Mouse (Mus musculus): Measurements from ENCODE around the gene Efcab9. TPM values are rescaled to one million over a fixed set of nuclear protein-coding genes. Genes with fewer than 3 reads are reported as not detected.

The Efcab9 gene
- polyA plus RNA-seq, 1 experiment = not detected

DNA sequence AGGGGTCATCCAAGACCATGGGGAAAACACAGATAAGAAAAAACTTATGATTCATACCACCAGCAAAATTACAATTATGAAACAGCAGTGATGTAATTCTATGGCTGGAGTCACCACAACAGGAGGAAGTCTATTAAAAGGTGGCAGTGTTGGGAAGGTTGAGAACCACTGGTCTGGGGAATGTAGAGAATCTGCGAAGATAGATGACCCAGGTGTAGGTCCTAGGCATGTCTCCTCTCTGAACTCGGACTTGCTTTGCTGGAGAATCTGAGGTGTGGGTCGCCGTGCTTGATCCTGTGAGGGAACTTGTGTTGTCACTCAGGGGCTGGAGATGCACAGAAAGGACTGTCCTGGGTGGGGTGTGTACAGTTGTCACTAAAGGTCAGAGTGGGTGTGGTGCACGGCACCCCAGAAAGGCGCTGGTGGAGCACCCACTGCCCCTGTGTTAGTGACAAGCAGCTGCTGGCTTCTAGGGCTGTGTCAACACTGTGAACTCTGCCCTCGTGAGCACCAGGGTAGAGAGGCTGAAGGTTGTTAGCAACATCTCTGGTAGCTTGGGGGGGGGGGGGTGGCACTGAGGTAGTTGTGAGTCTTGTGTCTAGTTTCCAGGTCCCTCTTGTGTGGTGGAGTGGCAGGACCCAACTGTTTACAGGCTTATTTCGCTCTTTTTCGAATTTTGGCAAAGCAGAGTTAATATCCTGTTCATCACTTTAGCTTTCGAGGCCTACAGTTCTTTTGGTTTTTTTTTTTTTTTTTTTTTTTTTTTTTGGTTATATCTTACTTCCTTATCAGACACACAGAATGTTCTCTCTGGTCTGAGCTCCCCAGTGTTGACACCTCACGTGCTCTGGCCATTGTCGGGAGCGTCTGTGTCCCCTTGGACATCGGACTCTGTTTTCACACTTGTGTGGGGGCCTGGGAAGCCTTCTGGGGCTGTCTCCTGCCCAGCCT lies 22.5 kb upstream of the Efcab9 start:
- H3K27me3 ChIP-seq (ENCODE audit: control insufficient read depth, insufficient read depth, low read length, poor library complexity, severe bottlenecking) = no peaks in the 10 kb centered on the region
- no peaks in the 10 kb centered on the region for H3K4me1 ChIP-seq (ENCODE audit: control insufficient read depth, insufficient read depth, low read length)
- TF ChIP-seq POLR2A (IDR thresholded peaks at IDR 0.05; ENCODE audit: insufficient read depth, low read length) (no peak), EP300 (IDR thresholded peaks at IDR 0.05; ENCODE audit: insufficient read depth, low read depth, low read length) (no peak), CTCF (IDR thresholded peaks at IDR 0.05; ENCODE audit: low read depth, low read length) (no peak)
- no peak overlapping the region for H3K27ac ChIP-seq (ENCODE audit: insufficient read depth, low read length)
- H3K9me3 ChIP-seq (replicated peaks; ENCODE audit: control insufficient read depth, insufficient read depth, low read length, poor library complexity, severe bottlenecking) = no peaks in the 10 kb centered on the region
- no peak overlapping the region for H3K4me3 ChIP-seq (ENCODE audit: low read depth, low read length)
- no peak overlapping the region for H3K9ac ChIP-seq (ENCODE audit: low read depth, poor library complexity, severe bottlenecking)
- no peaks in the 10 kb centered on the region for H3K36me3 ChIP-seq (ENCODE audit: control insufficient read depth, insufficient read depth, low read length, poor library complexity, severe bottlenecking)

DNA sequence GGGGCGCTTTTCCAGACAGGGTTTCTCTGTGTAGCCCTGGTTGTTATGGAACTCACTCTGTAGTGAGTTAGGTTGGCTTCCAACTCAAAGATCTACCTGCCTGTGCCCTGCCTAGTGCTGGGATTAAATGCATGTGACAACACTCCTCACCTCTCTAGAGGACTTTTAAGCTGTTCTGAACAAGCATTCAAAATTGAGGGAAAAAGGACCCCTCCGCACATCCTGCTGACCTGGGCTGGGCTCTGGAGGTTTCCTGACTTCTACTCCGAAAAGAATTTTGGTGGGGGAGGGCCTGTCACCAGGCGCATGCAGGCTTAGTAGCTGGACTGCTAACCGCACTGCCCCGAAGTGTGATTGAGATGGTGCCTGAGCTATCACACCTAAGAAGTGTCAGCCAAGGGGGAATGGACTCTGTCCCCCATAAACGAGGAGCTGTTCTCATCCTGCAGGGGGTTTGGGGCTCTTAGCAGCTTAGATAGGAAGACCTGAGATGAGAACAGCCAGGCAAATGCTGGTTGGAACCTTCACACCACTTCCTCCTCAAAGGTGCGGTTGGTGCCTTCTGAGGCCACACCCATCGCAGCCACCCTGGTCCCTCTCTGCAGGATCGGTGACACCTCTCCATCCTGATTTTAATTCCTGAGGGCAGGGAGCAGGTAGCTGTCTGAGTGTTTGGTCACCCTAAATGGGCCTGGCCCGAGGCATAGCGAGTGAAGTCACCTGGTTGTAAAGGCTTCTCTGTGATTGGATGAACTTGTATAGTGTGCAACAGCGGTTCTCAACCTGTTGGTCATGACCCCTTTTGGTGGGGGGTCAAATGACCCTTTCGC lies 21.6 kb upstream of the Efcab9 start:
- Histone ChIP-seq H3K27ac (ENCODE audit: insufficient read depth, low read length) (no peak overlapping the region), H3K4me1 (ENCODE audit: control insufficient read depth, insufficient read depth, low read length) (no peaks in the 10 kb centered on the region), H3K9ac (ENCODE audit: low read depth, poor library complexity, severe bottlenecking) (no peak overlapping the region)

GRCm38 (mm10) chr11:32552401-32553090 lies 20.7 kb upstream of the Efcab9 start:
- H3K9ac ChIP-seq (ENCODE audit: low read depth, poor library complexity, severe bottlenecking) = no peak overlapping the region
- no peak for TF ChIP-seq EP300 (IDR thresholded peaks at IDR 0.05; ENCODE audit: insufficient read depth, low read depth, low read length)
- no peak for TF ChIP-seq CTCF (IDR thresholded peaks at IDR 0.05; ENCODE audit: low read depth, low read length)
- no peak for TF ChIP-seq POLR2A (IDR thresholded peaks at IDR 0.05; ENCODE audit: insufficient read depth, low read length)
- no peaks in the 10 kb centered on the region for H3K4me1 ChIP-seq (ENCODE audit: control insufficient read depth, insufficient read depth, low read length)
- no peaks in the 10 kb centered on the region for H3K36me3 ChIP-seq (ENCODE audit: control insufficient read depth, insufficient read depth, low read length, poor library complexity, severe bottlenecking)
- no peak overlapping the region for H3K27ac ChIP-seq (ENCODE audit: insufficient read depth, low read length)
- no peaks in the 10 kb centered on the region for H3K27me3 ChIP-seq (ENCODE audit: control insufficient read depth, insufficient read depth, low read length, poor library complexity, severe bottlenecking)
- H3K9me3 ChIP-seq (replicated peaks; ENCODE audit: control insufficient read depth, insufficient read depth, low read length, poor library complexity, severe bottlenecking) = no peaks in the 10 kb centered on the region
- H3K4me3 ChIP-seq (ENCODE audit: low read depth, low read length) = no peak overlapping the region

More for the DNA sequence above, 21.6 kb upstream of the Efcab9 start:
- Histone ChIP-seq H3K36me3 (ENCODE audit: control insufficient read depth, insufficient read depth, low read length, poor library complexity, severe bottlenecking) (no peaks in the 10 kb centered on the region), H3K9me3 (replicated peaks; ENCODE audit: control insufficient read depth, insufficient read depth, low read length, poor library complexity, severe bottlenecking) (no peaks in the 10 kb centered on the region), H3K4me3 (ENCODE audit: low read depth, low read length) (no peak overlapping the region), H3K27me3 (ENCODE audit: control insufficient read depth, insufficient read depth, low read length, poor library complexity, severe bottlenecking) (no peaks in the 10 kb centered on the region)
- TF ChIP-seq EP300 (IDR thresholded peaks at IDR 0.05; ENCODE audit: insufficient read depth, low read depth, low read length) (no peak), CTCF (IDR thresholded peaks at IDR 0.05; ENCODE audit: low read depth, low read length) (no peak), POLR2A (IDR thresholded peaks at IDR 0.05; ENCODE audit: insufficient read depth, low read length) (no peak)

DNA sequence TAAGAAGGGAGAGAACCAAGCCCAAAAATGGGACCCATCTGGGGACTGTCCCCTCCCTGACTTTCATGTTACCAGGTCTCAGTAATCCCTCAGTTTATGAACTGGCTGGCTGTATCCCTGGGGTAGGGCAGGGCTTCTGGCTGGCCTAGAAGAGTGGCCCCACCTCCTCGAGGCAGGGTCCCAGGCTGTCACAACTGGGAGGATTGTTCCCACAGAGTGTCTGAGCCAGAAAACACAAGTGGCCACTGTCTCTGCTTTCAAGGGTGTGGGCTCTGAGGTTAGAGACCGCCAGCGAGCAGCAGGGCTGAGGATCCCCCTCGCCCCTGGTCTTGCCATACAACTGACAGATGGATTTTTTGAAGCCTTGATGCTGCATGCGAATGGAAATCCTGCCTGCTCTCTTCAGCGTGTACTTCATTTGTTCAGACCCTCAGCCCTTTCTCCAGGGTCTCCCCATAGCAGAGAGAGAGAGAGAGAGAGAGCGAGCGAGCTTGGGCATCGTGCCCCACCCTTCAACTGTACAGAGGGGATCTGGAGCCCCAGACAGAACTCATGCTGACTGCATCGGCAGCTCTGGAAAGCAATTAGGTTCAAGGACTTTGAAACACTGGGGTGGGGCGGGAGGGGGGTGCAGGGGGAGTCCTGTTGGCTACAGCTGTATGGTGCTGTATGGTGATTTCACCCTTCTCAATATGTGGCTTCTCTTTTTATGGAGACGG lies 19.9 kb upstream of the Efcab9 start:
- no peaks in the 10 kb centered on the region for H3K27me3 ChIP-seq (ENCODE audit: control insufficient read depth, insufficient read depth, low read length, poor library complexity, severe bottlenecking)

DNA sequence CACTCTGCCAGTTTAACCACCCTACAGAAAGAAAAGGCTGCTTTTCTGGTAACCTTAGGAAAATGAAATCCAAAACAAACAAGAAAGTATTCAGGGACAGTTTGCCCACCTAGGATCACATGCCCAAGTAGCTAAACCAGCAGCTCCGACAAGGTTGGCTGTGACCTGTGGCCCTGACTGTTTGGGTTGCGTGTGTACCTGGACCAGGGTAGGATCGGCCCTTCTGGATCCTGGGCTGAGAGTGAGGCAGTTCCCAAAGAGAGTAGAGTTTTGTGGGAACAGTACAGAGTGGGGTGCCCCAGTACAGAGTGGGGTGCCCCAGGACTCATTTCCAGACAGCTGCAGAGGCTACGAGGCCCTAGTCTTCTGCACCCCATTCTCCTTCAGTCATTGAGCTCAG lies 19.2 kb upstream of the Efcab9 start:
- no peaks in the 10 kb centered on the region for H3K27me3 ChIP-seq (ENCODE audit: control insufficient read depth, insufficient read depth, low read length, poor library complexity, severe bottlenecking)
- no peak overlapping the region for H3K27ac ChIP-seq (ENCODE audit: insufficient read depth, low read length)
- no peak overlapping the region for H3K4me3 ChIP-seq (ENCODE audit: low read depth, low read length)
- no peaks in the 10 kb centered on the region for H3K36me3 ChIP-seq (ENCODE audit: control insufficient read depth, insufficient read depth, low read length, poor library complexity, severe bottlenecking)
- TF ChIP-seq EP300 (IDR thresholded peaks at IDR 0.05; ENCODE audit: insufficient read depth, low read depth, low read length) (no peak), CTCF (IDR thresholded peaks at IDR 0.05; ENCODE audit: low read depth, low read length) (no peak)
- no peaks in the 10 kb centered on the region for H3K9me3 ChIP-seq (replicated peaks; ENCODE audit: control insufficient read depth, insufficient read depth, low read length, poor library complexity, severe bottlenecking)
- no peaks in the 10 kb centered on the region for H3K4me1 ChIP-seq (ENCODE audit: control insufficient read depth, insufficient read depth, low read length)
- H3K9ac ChIP-seq (ENCODE audit: low read depth, poor library complexity, severe bottlenecking) = no peak overlapping the region

More for the DNA sequence above, 19.9 kb upstream of the Efcab9 start:
- TF ChIP-seq POLR2A (IDR thresholded peaks at IDR 0.05; ENCODE audit: insufficient read depth, low read length) (no peak), CTCF (IDR thresholded peaks at IDR 0.05; ENCODE audit: low read depth, low read length) (no peak), EP300 (IDR thresholded peaks at IDR 0.05; ENCODE audit: insufficient read depth, low read depth, low read length) (no peak)
- H3K27ac ChIP-seq (ENCODE audit: insufficient read depth, low read length) = no peak overlapping the region
- H3K36me3 ChIP-seq (ENCODE audit: control insufficient read depth, insufficient read depth, low read length, poor library complexity, severe bottlenecking) = no peaks in the 10 kb centered on the region
- no peak overlapping the region for H3K9ac ChIP-seq (ENCODE audit: low read depth, poor library complexity, severe bottlenecking)
- H3K9me3 ChIP-seq (replicated peaks; ENCODE audit: control insufficient read depth, insufficient read depth, low read length, poor library complexity, severe bottlenecking) = no peaks in the 10 kb centered on the region
- no peaks in the 10 kb centered on the region for H3K4me1 ChIP-seq (ENCODE audit: control insufficient read depth, insufficient read depth, low read length)
- H3K4me3 ChIP-seq (ENCODE audit: low read depth, low read length) = no peak overlapping the region

Measured in ES-Bruce4 (cell line).